Mouse (Mus musculus) heart, adult 11 months (tissue): ENCODE measurements at regions not wholly inside any gene's neighbourhood (a gene's known extent, or its start where the extent isn't known, plus 50 kb on each side); places are given as distances from the start of the nearest gene placed in this dataset.
A peak's percentile ranks its signal among the peaks of the same experiment; 100 is the strongest.

Experiments
- DNase-seq: peaks from one replicate; pipeline ENCODE4 v3.0.0; 2022

DNA sequence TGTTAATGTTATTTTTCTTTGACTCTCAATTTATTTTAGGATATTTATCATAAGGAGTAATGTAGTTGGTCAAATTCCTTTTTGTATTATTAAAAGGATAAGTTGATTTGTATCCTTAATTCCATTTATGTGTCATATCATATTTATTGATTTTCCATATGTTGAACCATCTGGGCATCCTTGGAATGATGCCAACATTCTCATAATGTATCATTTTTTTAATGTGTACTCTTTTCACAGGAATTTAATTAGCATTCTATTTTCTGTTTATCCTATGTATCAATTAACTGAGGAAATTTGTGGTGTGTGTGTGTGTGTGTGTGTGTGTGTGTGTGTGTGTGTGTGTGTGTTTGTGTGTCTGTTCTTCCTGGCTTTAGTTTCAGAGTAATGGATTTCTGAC, 779.6 kb downstream of the Pcdh7 start:
- no peak for DNase-seq

DNA sequence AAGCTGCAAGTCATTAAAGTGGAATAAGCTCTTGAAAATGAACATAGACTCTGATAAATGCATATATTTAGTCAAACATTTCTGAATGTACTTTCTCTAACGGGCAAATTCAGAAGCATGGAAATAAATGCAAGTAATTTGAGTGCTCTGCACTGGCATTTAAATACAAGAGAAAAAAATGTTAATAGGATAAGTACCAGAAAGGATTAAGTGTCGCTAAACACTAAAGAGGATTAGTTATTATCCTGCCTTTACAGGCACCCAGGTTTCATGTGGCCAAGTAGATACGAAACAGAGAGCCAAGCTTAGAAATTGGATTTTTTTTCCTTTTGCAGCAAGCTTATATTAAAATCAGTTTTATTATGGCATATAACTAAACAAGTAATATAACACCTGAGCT, 813.8 kb downstream of the Pcdh7 start:
- no peak for DNase-seq

DNA sequence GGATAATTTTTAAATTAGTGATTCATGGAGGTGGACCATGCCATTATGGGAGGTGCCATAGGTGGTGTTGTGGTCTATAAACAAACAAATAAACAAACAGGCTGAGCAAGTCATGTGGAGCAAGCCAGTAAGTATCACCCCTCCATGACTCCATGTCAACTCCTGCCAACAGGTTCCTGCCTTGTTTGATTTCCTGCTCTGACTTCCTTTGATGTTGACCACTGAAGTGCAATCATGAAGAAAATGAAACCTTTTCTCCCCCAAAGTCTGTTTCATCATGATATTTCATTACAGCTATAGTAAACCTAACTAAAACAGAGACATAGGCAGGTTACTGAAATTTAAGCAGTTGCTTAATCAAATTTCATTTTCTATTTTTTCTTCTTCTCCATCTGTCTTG, 839.0 kb downstream of the Pcdh7 start:
- DNase-seq = no peak

DNA sequence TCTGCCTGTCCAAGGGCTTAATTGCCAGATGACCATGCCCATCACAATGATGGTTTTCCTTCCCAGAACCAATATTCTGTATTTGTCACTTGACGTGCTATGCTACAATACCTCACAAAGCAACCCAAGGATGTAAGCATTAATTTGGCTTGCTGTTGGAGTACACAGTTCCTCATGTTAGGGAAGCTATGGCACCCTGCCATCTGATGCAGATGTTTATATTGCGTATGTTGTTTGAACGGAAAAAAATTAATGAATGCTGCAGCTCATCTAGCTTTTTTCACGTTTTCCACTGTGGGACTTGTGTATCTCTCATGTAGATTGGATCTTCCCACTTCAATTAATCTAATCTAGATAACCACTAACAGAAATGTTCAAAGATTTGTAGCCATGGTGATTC, 842.0 kb downstream of the Pcdh7 start:
- DNase-seq = no peak

DNA sequence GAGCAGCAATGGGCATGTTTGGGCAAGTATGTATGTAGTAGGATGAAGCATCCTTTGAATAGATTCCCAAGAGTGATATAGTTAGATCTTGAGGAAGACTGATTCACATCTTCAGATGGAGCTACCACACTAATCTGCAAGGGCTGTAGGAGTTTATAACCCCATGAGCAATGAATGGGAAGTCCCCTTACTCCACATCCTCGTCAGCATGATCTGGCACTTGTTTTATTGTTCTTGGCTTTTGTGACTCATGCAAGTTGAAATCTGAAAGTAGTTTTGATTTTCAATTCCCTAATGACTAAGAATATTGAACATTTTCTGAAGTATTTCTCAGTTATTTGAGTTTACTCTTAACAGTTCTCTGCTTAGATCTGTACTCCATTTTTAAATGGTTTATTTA, 882.1 kb downstream of the Pcdh7 start:
- DNase-seq = no peak

DNA sequence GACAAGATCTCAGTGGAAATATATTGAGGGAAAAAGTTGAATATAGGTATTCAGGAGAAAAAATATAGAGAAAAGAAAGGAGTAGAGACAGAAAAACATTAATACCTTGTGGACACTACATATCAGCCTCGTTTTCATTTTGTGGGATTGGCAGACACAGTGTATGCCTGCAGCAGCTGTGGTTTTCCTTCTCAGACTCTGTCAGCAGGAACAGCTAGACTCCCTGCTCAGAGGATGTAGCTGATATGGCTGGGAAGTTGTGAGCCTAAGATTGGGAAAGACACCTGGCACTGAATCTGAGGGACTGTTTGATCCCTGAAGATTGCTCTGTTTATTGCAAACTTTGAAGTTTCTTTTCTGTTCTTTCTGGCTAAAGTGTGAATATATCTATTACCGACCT, 903.8 kb downstream of the Pcdh7 start:
- peak; percentile 87 for DNase-seq
